Mouse (Mus musculus) forelimb bud, embryonic 11.5 days (tissue): ENCODE measurements around the gene Hmgcs1.

Source experiments
- DNase-seq: peaks from one replicate; pipeline ENCODE4 v3.0.0-alpha.2; 2012; ENCODE audit warnings: low read depth, low spot score

Gene Hmgcs1

DNA sequence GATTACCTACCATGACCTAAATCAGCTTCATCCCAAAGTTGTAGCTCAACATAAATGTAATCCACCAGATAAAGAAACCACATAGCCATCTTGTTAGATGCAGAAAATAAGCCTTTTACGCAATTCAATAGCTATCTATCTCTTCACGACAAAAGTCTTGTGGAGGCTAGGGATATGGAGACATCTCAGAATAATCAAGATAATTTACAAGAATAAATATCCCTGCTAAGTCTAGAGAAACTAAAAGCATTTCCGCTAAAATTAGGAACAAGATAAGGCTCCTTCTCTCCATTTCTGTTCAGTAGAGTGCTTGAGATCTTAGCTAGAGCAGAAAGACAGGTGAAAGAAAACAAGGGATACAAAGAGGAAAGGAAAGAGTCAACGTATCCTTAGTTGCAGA, 56.8 kb downstream of the Hmgcs1 start:
- no peak for DNase-seq

DNA sequence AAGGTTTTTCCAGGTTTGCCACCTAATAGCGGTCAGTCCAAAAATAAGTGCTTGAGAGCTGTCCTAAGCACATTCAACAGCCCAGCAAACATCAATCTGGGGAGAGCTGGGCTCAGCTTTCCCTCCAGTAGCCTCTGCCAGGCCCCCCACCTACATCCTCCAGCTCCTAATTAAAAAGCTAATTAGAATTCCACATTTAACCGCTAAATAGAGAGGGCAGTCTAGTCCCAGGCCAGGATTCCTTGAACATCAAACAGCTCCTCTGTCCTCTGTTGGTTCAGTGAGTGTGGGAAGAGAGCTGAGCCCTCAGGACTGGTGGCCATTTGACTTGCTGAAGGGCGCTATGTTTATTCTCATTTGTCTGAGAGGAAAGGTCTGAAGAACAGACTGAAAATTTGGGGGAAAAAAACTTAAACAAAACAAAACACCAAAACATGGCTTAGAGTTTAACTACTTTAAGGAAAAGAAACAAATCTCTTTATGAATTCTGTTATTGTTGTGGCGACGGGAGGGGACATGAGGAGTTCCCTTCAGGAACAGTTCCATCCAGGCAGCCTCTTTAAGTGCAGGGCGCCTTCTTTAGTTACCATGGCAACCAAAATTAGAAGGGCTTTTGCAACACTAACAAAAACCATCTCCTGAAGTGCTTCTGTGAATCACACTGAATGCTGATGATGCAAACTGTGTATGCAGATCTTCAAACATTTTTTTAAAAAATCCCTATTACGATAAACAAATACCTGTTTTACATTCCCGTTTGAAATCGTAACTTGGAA, 63.9 kb downstream of the Hmgcs1 start:
- DNase-seq: peak; percentile 28

DNA sequence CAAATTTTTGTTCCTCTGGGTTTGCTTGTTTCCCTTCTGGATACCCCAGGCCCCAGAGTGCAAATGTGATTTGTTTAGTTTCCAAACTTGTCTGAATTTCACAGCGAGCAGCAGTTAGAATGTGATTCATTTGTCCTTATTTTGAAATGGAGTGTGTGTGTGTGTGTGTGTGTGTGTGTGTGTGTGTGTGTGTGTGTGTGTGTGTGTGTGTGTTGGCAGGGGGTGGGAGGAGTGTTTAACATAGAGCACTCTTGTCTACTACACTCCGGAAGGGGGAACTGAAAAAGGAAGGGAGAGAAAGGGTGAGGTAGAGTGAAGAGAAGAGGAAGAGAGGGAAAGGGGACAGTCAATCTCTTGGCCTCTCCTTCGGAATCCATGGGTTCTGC, 64.4 kb downstream of the Hmgcs1 start:
- no peak for DNase-seq

DNA sequence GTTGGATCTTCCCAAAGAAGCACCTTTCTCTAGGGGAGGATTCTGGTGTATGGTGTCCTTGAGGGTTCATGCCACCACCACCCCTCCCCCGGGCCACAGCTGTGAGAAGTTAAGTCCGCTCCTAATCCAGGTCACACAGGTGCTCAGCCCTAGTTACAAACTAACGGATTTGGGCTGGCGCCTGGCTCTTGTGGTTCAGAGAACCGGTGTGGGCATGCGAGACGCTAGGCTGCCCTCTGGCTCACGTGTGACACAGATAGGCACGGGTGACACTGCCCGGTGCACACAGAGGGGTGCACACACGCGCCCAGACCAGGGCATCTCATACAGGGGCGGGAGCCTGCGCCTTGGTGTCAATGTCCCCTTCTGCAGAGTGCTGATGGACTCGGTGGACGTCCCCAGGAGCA, 65.0 kb downstream of the Hmgcs1 start:
- DNase-seq: no peak

DNA sequence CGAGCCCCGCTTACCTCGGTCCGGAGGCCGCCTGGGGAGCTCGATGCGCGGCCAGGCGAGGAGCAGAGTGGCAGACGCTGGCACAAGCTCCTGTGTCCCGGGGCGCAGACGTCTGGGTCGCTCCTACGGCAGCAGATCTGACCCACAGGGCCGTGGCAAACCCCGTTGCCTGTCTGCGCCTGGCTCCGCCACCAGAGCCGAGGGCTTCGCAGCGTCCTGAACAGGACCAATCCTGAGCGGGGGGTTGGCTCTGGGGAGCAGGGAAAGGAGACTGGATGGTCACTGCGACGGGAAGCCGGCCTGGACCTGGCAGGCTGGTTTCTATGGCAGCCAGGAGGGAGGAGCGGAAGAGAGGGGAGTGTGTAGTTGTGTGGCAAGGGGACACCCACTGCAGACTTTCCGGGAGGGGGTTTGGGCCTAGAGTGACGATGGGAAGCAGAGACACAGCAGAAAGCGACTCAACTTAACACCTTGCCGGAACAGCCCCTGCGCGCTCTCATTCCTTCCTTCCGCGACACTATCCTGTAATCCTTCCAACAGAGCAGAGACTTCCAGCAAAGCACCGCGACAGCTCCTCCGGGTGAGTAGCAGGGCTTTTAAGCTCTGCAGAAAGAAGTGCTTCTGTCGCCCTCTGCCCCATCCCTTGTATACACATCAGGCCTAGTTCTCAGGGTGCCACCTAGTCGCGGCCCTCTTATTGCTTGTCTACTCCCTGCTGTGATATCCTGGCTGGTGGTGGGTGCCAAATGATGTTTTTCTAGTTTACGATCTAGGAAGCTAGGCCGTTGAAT, 65.7 kb downstream of the Hmgcs1 start, which contains the start of gene Nim1k:
Gene Nim1k (minus strand): TSS at position 202 of the 791 bp plus-strand sequence.
- peak; percentile 83 for DNase-seq

DNA sequence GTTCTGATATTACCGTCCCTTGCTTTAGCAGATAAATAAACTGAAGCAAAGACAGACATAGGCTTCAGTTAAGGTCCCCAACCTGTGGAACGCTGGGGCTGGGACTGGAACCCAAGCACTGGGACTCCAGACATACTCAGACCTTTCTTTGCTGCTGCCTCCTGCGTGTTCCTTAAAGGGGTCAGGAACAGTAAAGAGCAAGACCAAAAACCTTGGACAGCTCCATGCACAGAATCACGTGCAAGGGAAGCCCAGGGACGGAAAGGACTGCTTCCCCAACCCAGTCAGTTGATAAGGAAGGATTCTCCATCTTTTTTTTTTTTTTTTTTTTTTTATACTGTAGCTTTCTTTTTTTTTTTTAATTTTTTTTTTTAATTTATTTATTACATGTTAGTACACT, 66.7 kb downstream of the Hmgcs1 start:
- no peak for DNase-seq
